Mouse (Mus musculus): ENCODE results near the gene Wdr18. TPM values are rescaled to one million over a fixed set of nuclear protein-coding genes. Genes with fewer than 3 reads are reported as not detected.
A peak's percentile ranks its signal among the peaks of the same experiment; 100 is the strongest.
"Not testable (repeated sequence)": the region's sequence is repeated elsewhere in the genome, so short reads cannot be mapped to it uniquely, and the experiment has no call there.

Gene Wdr18
- polyA plus RNA-seq, 2 experiments = 24.7 to 58.4 TPM

- WGBS (ENCODE audit: insufficient replicate concordance) = 72% methylated on average over 9 of the region's 9 CpGs
- Histone ChIP-seq H3K4me2 (ENCODE audit: low read depth) (no peak overlapping the region), H3K9me3 (ENCODE audit: control insufficient read depth, low read length) (no peaks in the 10 kb centered on the region), H3K27ac (no peak overlapping the region), H3K4me1 (replicated peaks; ENCODE audit: control insufficient read depth in 2 of 2, insufficient read depth in 2 of 2, low read length in 1 of 2) (peaks cover 0 to 2% of the 10 kb centered on the region in 2 experiments; a peak in 1 of 4 replicates), H3K36me3 (replicated peaks; ENCODE audit: control insufficient read depth, insufficient read depth, low read depth) (no peaks in the 10 kb centered on the region), H3K9ac (replicated peaks) (no peak overlapping the region), H3K27me3 (ENCODE audit: control insufficient read depth, insufficient read depth, low read length) (no peaks in the 10 kb centered on the region), H3K4me3 (ENCODE audit: insufficient read depth in 1 of 2, low read depth in 2 of 2, low read length in 2 of 2) (no peak overlapping the region)
- TF ChIP-seq EP300 (IDR thresholded peaks at IDR 0.05; ENCODE audit: low read depth) = no peak
- no peak for TF ChIP-seq CTCF (IDR thresholded peaks at IDR 0.05; ENCODE audit: low read depth)
- ATAC-seq (ENCODE audit: insufficient read depth) (no peak), DNase-seq (ENCODE audit: low read depth in 3 of 3, low spot score in 3 of 3) (no peak)
These were observed 4.3 kb upstream of the Wdr18 start for GRCm38 (mm10) chr10:79955691-79956090.

GRCm38 (mm10) chr10:79956643-79957154 is 3.3 kb upstream of the Wdr18 start:
- WGBS (ENCODE audit: insufficient replicate concordance) = 42% methylated on average over 4 of the region's 4 CpGs
- Histone ChIP-seq H3K4me2 (ENCODE audit: low read depth) (no peak overlapping the region), H3K9ac (replicated peaks) (no peak overlapping the region), H3K9me3 (ENCODE audit: control insufficient read depth, low read length) (no peaks in the 10 kb centered on the region), H3K4me3 (ENCODE audit: insufficient read depth in 1 of 2, low read depth in 2 of 2, low read length in 2 of 2) (no peak overlapping the region), H3K36me3 (replicated peaks; ENCODE audit: control insufficient read depth, insufficient read depth, low read depth) (no peaks in the 10 kb centered on the region), H3K27ac (no peak overlapping the region), H3K4me1 (replicated peaks; ENCODE audit: control insufficient read depth in 2 of 2, insufficient read depth in 2 of 2, low read length in 1 of 2) (peaks cover 0 to 7% of the 10 kb centered on the region in 2 experiments; a peak in 2 of 4 replicates), H3K27me3 (ENCODE audit: control insufficient read depth, insufficient read depth, low read length) (no peaks in the 10 kb centered on the region)
- TF ChIP-seq EP300 (IDR thresholded peaks at IDR 0.05; ENCODE audit: low read depth) (no peak), CTCF (IDR thresholded peaks at IDR 0.05; ENCODE audit: low read depth) (no peak)
- no peak for ATAC-seq (ENCODE audit: insufficient read depth)
- no peak for DNase-seq (ENCODE audit: low read depth in 3 of 3, low spot score in 3 of 3)

GRCm38 (mm10) chr10:79958140-79958816 is 1.7 kb upstream of the Wdr18 start:
- no peaks in the 10 kb centered on the region; the same call in 1 of the 2 replicates for H3K36me3 ChIP-seq (replicated peaks; ENCODE audit: control insufficient read depth, insufficient read depth, low read depth)
- H3K27me3 ChIP-seq (ENCODE audit: control insufficient read depth, insufficient read depth, low read length) = no peaks in the 10 kb centered on the region
- ATAC-seq (ENCODE audit: insufficient read depth) (no peak), DNase-seq (ENCODE audit: low read depth in 3 of 3, low spot score in 3 of 3) (peak; percentile 47 to 55 (median 49))
- 19% methylated on average over 21 of the region's 21 CpGs for WGBS (ENCODE audit: insufficient replicate concordance)
- TF ChIP-seq CTCF (IDR thresholded peaks at IDR 0.05; ENCODE audit: low read depth) (peak; percentile 98), EP300 (IDR thresholded peaks at IDR 0.05; ENCODE audit: low read depth) (no peak)
- no peaks in the 10 kb centered on the region for H3K9me3 ChIP-seq (ENCODE audit: control insufficient read depth, low read length)
- H3K27ac ChIP-seq = no peak overlapping the region
- H3K9ac ChIP-seq (replicated peaks) = no peak overlapping the region
- no peak overlapping the region for H3K4me3 ChIP-seq (ENCODE audit: insufficient read depth in 1 of 2, low read depth in 2 of 2, low read length in 2 of 2)
- peak overlapping the region; percentile 32; the same call in 1 of the 2 replicates for H3K4me2 ChIP-seq (ENCODE audit: low read depth)
- peaks cover 0 to 7% of the 10 kb centered on the region in 2 experiments; a peak in 2 of 4 replicates for H3K4me1 ChIP-seq (replicated peaks; ENCODE audit: control insufficient read depth in 2 of 2, insufficient read depth in 2 of 2, low read length in 1 of 2)

- not testable (repeated sequence) for H3K9ac ChIP-seq (replicated peaks); H3K4me1 ChIP-seq (replicated peaks; ENCODE audit: control insufficient read depth in 2 of 2, insufficient read depth in 2 of 2, low read length in 1 of 2); ATAC-seq (ENCODE audit: insufficient read depth); H3K27me3 ChIP-seq (ENCODE audit: control insufficient read depth, insufficient read depth, low read length); H3K36me3 ChIP-seq (replicated peaks; ENCODE audit: control insufficient read depth, insufficient read depth, low read depth); DNase-seq (ENCODE audit: low read depth in 3 of 3, low spot score in 3 of 3); H3K9me3 ChIP-seq (ENCODE audit: control insufficient read depth, low read length); H3K27ac ChIP-seq
- Histone ChIP-seq H3K4me3 (ENCODE audit: insufficient read depth in 1 of 2, low read depth in 2 of 2, low read length in 2 of 2) (peak overlapping the region in 1 of 2 experiments; percentile 26; a peak in 1 of 4 replicates), H3K4me2 (ENCODE audit: low read depth) (peak overlapping the region; percentile 64)
- WGBS (ENCODE audit: insufficient replicate concordance) = 29% methylated on average over 10 of the region's 10 CpGs
These were observed 540 bp upstream of the Wdr18 start for GRCm38 (mm10) chr10:79959412-79959811.

- DNase-seq (ENCODE audit: low read depth in 3 of 3, low spot score in 3 of 3) (no peak), ATAC-seq (ENCODE audit: insufficient read depth) (no peak)
- 6% methylated on average over 10 of the region's 10 CpGs for WGBS (ENCODE audit: insufficient replicate concordance)
- Histone ChIP-seq H3K27me3 (ENCODE audit: control insufficient read depth, insufficient read depth, low read length) (no peaks in the 10 kb centered on the region), H3K4me3 (ENCODE audit: insufficient read depth in 1 of 2, low read depth in 2 of 2, low read length in 2 of 2) (peak overlapping the region; percentile 72 to 95), H3K27ac (no peak overlapping the region), H3K36me3 (replicated peaks; ENCODE audit: control insufficient read depth, insufficient read depth, low read depth) (peaks cover 5% of the 10 kb centered on the region; the same call in 1 of the 2 replicates), H3K4me2 (ENCODE audit: low read depth) (peak overlapping the region; percentile 82), H3K9ac (replicated peaks) (peak overlapping the region; percentile 64), H3K9me3 (ENCODE audit: control insufficient read depth, low read length) (no peaks in the 10 kb centered on the region), H3K4me1 (replicated peaks; ENCODE audit: control insufficient read depth in 2 of 2, insufficient read depth in 2 of 2, low read length in 1 of 2) (peaks cover 0 to 7% of the 10 kb centered on the region in 2 experiments; a peak in 2 of 4 replicates)
- TF ChIP-seq EP300 (IDR thresholded peaks at IDR 0.05; ENCODE audit: low read depth) = no peak
- no peak for TF ChIP-seq CTCF (IDR thresholded peaks at IDR 0.05; ENCODE audit: low read depth)
These were observed 831 bp downstream of the Wdr18 start for GRCm38 (mm10) chr10:79960671-79961294.

Data from liver, embryonic 14.5 days (tissue).